Mouse (Mus musculus) testis, adult 2 months (tissue): ENCODE data around the gene Htr5a. TPM values are rescaled to one million over a fixed set of nuclear protein-coding genes. Genes with fewer than 3 reads are reported as not detected.

ENCODE experiments used
- H3K27ac ChIP-seq: fragments of 200-500 bp; 2 replicates; pipeline ENCODE4 v1.5.1; 2012; ENCODE audit warnings: low read depth, low read length; ENCODE audit not compliant: control insufficient read depth, insufficient read depth
- H3K27me3 ChIP-seq: fragments of 200-500 bp; 2 replicates; pipeline ENCODE4 v1.6.1; 2012; ENCODE audit warnings: mild to moderate bottlenecking, low read length, moderate library complexity; ENCODE audit not compliant: control insufficient read depth, insufficient read depth
- H3K36me3 ChIP-seq: fragments of 200-500 bp; 2 replicates; pipeline ENCODE4 v1.6.1; 2012; ENCODE audit warnings: mild to moderate bottlenecking, low read length; ENCODE audit not compliant: control insufficient read depth, insufficient read depth
- H3K4me1 ChIP-seq: fragments of 200-500 bp; 2 replicates; pipeline ENCODE4 v1.6.1; 2012; ENCODE audit warnings: low read length; ENCODE audit not compliant: control insufficient read depth, insufficient read depth
- H3K4me3 ChIP-seq: fragments of 200-500 bp; 2 replicates; pipeline ENCODE4 v1.5.1; 2012; ENCODE audit warnings: low read depth, mild to moderate bottlenecking, low read length, moderate library complexity, mixed read lengths; ENCODE audit not compliant: control insufficient read depth
- CTCF ChIP-seq: fragments of 200-500 bp; IDR thresholded peaks from 2 replicates; pipeline ENCODE4 v1.5.1; 2012; ENCODE audit warnings: low read depth, mild to moderate bottlenecking, inconsistent platforms, low read length, moderate library complexity; ENCODE audit not compliant: control insufficient read depth, insufficient read depth, insufficient replicate concordance
- POLR2A ChIP-seq: fragments of 200-500 bp; IDR thresholded peaks from 2 replicates; pipeline ENCODE4 v1.6.1; 2012; ENCODE audit warnings: low read depth, mild to moderate bottlenecking, inconsistent platforms, low read length, moderate library complexity; ENCODE audit not compliant: control insufficient read depth
- polyA plus RNA-seq: library from polyadenylated mRNA; depleted of rRNA; stranded (reverse); fragments of >200 nt; gene quantifications from 2 replicates; pipeline ENCODE4 v1.2.3, GENCODE M21; 2012; rRNA removed

Htr5a gene
- polyA plus RNA-seq, 1 experiment = not detected

DNA sequence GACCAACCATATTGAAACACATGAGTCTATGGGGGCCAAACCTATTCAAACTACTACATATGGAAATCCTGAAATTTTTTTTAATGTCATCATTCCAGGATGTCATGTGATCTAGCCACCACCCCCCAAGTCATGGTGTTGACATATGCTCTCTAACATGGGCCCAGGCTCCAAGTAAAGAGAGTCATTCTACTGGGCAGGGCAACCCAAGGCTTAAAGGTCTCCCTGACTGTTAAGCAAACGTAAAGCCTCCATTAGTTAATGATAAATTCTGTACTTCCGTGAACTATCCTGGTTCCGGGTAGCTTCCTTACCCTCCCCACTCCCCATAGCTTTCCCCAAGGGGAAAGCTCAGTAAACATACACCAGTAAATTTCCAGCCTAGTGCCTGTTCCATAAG is 46.1 kb downstream of the Htr5a start:
- H3K36me3 ChIP-seq = no peaks in the 10 kb centered on the region
- no peak for TF ChIP-seq CTCF
- TF ChIP-seq POLR2A = no peak
- H3K4me1 ChIP-seq = peaks cover 5% of the 10 kb centered on the region
- H3K27ac ChIP-seq = no peak overlapping the region
- H3K4me3 ChIP-seq = no peak overlapping the region
- H3K27me3 ChIP-seq = no peaks in the 10 kb centered on the region

DNA sequence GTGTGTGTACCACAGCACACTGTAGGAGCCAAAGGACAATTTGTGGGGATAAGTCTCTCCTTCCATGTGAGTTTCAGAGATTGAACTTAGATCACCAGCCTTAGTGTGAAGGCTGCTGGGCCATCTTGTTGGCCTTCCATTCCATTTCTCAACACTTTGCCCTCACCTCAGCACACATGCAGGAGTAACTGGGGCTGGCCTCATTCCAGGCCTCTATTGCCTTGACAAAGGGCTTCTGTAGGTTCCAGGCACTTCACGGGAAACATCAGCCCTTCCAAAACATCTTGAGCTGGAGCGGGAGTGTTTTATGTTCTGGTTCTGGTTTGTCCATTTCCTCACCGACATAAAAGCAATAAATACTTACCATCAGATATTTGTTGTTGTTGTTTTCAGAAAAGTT is 54.0 kb downstream of the Htr5a start:
- TF ChIP-seq CTCF = no peak
- no peak for TF ChIP-seq POLR2A
- Histone ChIP-seq H3K36me3 (no peaks in the 10 kb centered on the region), H3K4me3 (no peak overlapping the region), H3K4me1 (no peaks in the 10 kb centered on the region), H3K27ac (no peak overlapping the region), H3K27me3 (no peaks in the 10 kb centered on the region)

DNA sequence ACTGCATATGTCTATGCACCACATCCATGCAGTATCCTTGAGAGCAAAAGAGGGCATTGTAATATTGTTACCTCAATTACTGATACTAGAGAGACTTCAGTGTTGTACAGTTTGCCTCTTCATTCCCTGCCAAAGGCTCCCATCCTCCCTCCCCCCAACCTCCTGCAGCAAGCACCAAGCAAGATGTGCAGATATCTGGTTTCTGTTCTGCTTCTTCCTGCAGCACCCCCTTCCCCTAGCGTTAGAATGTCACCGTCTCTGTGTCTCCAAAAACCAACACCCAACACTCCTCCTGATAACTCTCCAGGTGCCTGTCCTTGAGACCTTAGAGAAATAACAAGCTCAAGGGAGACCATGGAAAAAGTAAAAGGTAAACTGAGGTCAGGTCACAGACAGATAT is 57.8 kb downstream of the Htr5a start:
- Histone ChIP-seq H3K4me1 (no peaks in the 10 kb centered on the region), H3K36me3 (no peaks in the 10 kb centered on the region), H3K27me3 (no peaks in the 10 kb centered on the region), H3K27ac (no peak overlapping the region), H3K4me3 (no peak overlapping the region)
- TF ChIP-seq CTCF (no peak), POLR2A (no peak)

DNA sequence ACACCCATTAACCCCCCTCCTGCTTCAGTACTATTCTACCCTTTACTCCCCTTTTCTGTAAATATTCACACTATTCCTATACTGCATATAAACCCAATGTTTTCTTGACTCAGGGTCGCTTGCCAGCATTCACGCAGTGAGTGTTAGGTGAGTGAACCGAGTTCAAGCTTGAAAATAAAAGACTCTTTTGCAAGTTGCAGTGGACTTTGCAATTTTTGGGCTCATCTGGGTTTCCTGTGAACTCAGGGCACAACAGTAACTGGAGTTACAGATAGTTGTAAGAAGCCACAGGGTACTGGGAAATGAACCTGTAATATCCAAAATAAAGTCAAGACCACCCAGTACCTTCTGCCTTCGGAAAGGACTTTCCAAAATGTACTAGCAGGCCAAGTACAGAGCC is 58.2 kb downstream of the Htr5a start:
- Histone ChIP-seq H3K4me1 (no peaks in the 10 kb centered on the region), H3K4me3 (no peak overlapping the region), H3K36me3 (no peaks in the 10 kb centered on the region), H3K27me3 (no peaks in the 10 kb centered on the region), H3K27ac (no peak overlapping the region)
- TF ChIP-seq POLR2A (no peak), CTCF (no peak)

Other genes with a start within 250 kb of the Htr5a start
- gene Paxip1, start 50.5 kb upstream of the Htr5a start, polyA plus RNA-seq = 33.4 and 34.8 TPM in 2 replicates
- gene Insig1, start 229.2 kb downstream of the Htr5a start, polyA plus RNA-seq = 14.1 and 16.6 TPM in 2 replicates